Mouse (Mus musculus) colon, adult 2 months (tissue): ENCODE results near the gene Dnlz. TPM values are rescaled to one million over a fixed set of nuclear protein-coding genes. Genes with fewer than 3 reads are reported as not detected.

Experiments used
- polyA plus RNA-seq: library from polyadenylated mRNA; depleted of rRNA; stranded (reverse); fragments of >200 nt; gene quantifications from 2 replicates; pipeline ENCODE4 v1.2.3, GENCODE M21; 2012; rRNA removed

Dnlz gene
- polyA plus RNA-seq, result 19.7 and 32.2 TPM in 2 replicates

GRCm38 (mm10) chr2:26351358-26352290 lies at the start of gene Dnlz:
Gene Dnlz, minus strand, starts transcription at chr2:26352110.

GRCm38 (mm10) chr2:26389154-26389690 lies 37.3 kb upstream of the Dnlz start, which contains the start of the genes Entr1 and Pmpca:
Gene Entr1, minus strand, starts transcription at chr2:26389316.
Gene Pmpca, plus strand, starts transcription at chr2:26389339.

DNA sequence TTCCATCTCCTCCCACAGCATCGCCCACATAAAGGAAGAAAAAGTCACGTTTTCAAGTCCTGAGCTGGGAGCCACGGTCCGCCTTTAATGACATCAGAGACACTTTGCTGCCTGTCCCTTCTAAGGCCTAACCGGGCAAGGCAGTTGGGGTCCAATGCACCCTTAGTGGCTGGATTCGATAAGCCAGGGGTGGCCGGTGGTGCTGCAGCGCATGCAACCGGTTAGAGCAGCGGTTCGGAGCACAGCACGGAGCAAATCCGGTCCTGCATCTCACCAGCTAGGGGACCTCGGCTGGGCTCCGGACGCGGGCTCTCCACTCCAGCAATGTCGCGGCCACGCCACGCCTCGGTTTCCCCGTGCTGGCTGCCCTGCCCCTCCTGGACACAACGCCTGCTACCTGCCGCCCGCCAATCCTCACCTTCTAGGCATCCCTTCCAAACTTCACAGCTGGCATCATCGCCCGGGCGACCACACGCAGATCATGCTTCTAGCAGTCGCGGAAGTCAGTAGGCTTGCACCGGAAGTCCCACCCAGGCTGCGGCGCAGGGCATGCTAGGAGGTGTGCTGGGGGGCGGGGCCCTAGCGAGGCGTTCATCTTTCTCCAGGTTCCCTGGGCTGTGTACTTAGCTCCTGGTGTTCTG lies 28.3 kb upstream of the Dnlz start, which contains the start of gene Snapc4:
TSS of gene Snapc4 (minus strand) at position 523 of the 641 bp plus-strand sequence.

GRCm38 (mm10) chr2:26360772-26361171 lies 8.9 kb upstream of the Dnlz start, which contains the start of gene Card9:
Gene Card9, minus strand, starts transcription at chr2:26360918.

DNA sequence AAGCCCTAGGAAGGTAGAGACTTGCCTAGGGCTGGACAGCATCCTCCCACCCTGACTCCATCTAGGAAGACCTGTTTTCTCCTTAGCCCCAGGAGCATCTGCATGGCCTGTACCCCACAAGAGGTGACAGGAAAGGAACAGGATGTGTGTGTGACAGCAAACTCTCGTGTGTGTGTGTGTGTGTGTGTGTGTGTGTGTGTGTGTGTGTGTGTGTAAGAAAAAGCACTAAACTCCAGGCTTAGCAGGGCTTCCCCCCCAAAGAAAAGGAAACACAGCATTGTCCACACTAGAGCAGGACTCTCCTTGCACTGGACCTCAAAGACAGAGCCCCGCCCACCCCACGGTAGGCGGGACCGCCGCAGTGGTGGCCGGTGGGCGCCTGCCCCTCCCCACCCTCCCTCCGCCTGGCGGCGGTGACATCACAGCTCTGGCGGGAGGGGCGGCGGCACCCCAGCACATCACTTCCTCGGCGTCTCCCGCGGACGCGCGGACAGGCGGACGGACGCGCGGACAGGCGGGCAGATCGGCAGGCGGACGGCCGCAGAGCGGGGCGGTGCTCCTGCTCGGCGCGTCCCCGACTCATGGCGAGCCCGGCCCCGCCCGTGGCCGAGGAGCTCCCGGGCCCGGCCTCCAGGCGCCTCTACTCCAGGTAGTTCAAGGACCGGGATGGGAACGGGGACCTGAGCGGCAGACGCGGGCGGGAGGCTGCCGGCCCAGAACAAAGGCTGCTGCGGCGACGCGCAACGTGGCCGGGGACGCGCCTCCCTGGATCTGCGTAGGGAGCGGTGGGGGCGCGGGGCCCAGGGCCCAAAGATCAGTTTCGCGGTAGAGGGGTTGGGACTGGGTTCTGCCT lies 36.6 kb downstream of the Dnlz start, which contains the start of gene Gpsm1:
TSS of gene Gpsm1 (plus strand) at position 444 of the 853 bp plus-strand sequence.

Other genes starting within 250 kb of the Dnlz start
- 75.8 and 82.9 TPM in 2 replicates for gene Nacc2, start 228.9 kb downstream of the Dnlz start, polyA plus RNA-seq
- gene Lhx3, start 143.8 kb downstream of the Dnlz start, polyA plus RNA-seq, result 0.05 and 0.22 TPM in 2 replicates
- 24.2 and 25.1 TPM in 2 replicates for gene Qsox2, start 114.6 kb downstream of the Dnlz start, polyA plus RNA-seq
- 0.35 and 0.47 TPM in 2 replicates for gene Ccdc187, start 57.6 kb downstream of the Dnlz start, polyA plus RNA-seq
- gene Gpsm1, start 36.6 kb downstream of the Dnlz start, polyA plus RNA-seq, result 21.9 and 25.6 TPM in 2 replicates
- gene Card9, start 8.8 kb upstream of the Dnlz start, polyA plus RNA-seq, result 3.8 and 3.9 TPM in 2 replicates
- 27.1 and 27.9 TPM in 2 replicates for gene Snapc4, start 28.5 kb upstream of the Dnlz start, polyA plus RNA-seq
- 68.7 and 77.9 TPM in 2 replicates for gene Entr1, start 37.2 kb upstream of the Dnlz start, polyA plus RNA-seq
- 25.1 and 27.1 TPM in 2 replicates for gene Pmpca, start 37.2 kb upstream of the Dnlz start, polyA plus RNA-seq
- gene Inpp5e, start 57.1 kb upstream of the Dnlz start, polyA plus RNA-seq, result 22.3 and 24.9 TPM in 2 replicates
- 95.3 and 112 TPM in 2 replicates for gene Sec16a, start 93.1 kb upstream of the Dnlz start, polyA plus RNA-seq
- 31.2 and 38.9 TPM in 2 replicates for gene Notch1, start 164.6 kb upstream of the Dnlz start, polyA plus RNA-seq
- 112 TPM in 2 replicates for gene Egfl7, start 227.9 kb upstream of the Dnlz start, polyA plus RNA-seq
- not detected in 2 replicates for gene Gm20532, start 234.5 kb upstream of the Dnlz start, polyA plus RNA-seq